Mouse (Mus musculus): ENCODE results near the gene Fam133b. TPM values are rescaled to one million over a fixed set of nuclear protein-coding genes. Genes with fewer than 3 reads are reported as not detected.

Fam133b gene
- polyA plus RNA-seq, 1 experiment, result 10.3 TPM

DNA sequence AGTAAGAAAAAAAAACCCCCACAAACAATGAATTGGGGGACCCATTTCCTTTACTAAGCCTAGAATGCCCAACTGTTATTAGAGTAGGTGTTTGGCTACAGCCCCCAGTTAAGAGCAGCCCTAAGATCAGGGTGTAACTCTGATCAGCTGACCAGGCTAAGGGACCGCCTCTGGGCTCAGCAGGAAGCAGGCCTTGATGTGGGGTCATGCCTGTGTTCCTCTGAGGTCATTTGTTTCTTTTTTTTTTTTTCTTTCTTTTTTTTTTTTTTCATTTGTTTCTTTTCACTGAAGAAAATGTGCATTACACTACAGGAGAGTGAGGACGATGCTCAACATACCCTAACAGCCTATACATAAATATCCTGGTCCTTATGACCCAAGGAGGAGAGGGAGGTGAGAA, 34.3 kb downstream of the Fam133b start:
- H3ac ChIP-seq (ENCODE audit: control insufficient read depth, insufficient read length), result no peak overlapping the region
- peaks cover 66% of the 10 kb centered on the region for H3K36me3 ChIP-seq (ENCODE audit: control insufficient read depth, insufficient read depth)
- no peak overlapping the region for H3K4me3 ChIP-seq
- TF ChIP-seq POLR2AphosphoS2 (IDR thresholded peaks at IDR 0.05; ENCODE audit: insufficient read length, low read depth) (no peak), SRF (IDR thresholded peaks at IDR 0.05; ENCODE audit: control insufficient read depth, insufficient read length, low read depth) (no peak), REST (IDR thresholded peaks at IDR 0.05; ENCODE audit: insufficient read depth, insufficient read length) (no peak), MYOD1 (IDR thresholded peaks at IDR 0.05; ENCODE audit: control insufficient read depth in 1 of 3, insufficient read length in 2 of 3, low read depth in 2 of 3) (no peak), POLR2A (IDR thresholded peaks at IDR 0.05; ENCODE audit: insufficient read length, low read depth) (no peak), MAX (IDR thresholded peaks at IDR 0.05; ENCODE audit: low read depth) (no peak), CEBPB (IDR thresholded peaks at IDR 0.05; ENCODE audit: insufficient read depth, poor library complexity, severe bottlenecking) (no peak), E2F4 (IDR thresholded peaks at IDR 0.05; ENCODE audit: insufficient read depth) (no peak), USF1 (IDR thresholded peaks at IDR 0.05; ENCODE audit: low read depth) (no peak), MYOG (IDR thresholded peaks at IDR 0.05; ENCODE audit: control insufficient read depth in 1 of 3, insufficient read depth in 1 of 3, insufficient read length in 2 of 3, low read depth in 2 of 3) (no peak), TCF12 (IDR thresholded peaks at IDR 0.05; ENCODE audit: insufficient read depth, poor library complexity, severe bottlenecking) (no peak), TCF3 (IDR thresholded peaks at IDR 0.05; ENCODE audit: insufficient read length, low read depth) (no peak)
- H3K4me2 ChIP-seq (ENCODE audit: low read depth), result no peak overlapping the region
- no peaks in the 10 kb centered on the region for H3K27me3 ChIP-seq (ENCODE audit: control insufficient read depth, insufficient read depth, insufficient read length)
- H3K79me2 ChIP-seq (ENCODE audit: control insufficient read depth, insufficient read depth), result no peaks in the 10 kb centered on the region

DNA sequence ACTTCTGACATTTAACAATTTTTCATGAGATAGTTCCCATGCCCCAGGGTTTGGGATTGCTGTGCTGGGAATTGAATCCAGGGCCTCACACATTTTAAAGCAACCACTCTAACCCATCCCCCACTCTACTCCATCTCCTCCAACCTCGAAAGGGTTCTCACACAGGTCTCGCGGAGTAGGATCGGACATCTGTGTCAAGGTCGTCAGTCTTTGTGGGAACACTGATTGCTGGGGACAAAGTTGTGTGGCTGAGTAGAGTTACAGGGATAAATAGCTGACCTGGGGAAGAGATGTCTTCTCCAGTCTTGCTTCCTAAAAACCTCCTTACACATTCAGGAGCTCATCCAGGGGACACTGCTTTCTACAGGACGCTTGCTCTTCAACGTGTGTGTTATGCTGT, 35.4 kb downstream of the Fam133b start:
- Histone ChIP-seq H3K27me3 (ENCODE audit: control insufficient read depth, insufficient read depth, insufficient read length) (no peaks in the 10 kb centered on the region), H3K4me3 (no peak overlapping the region), H3K4me2 (ENCODE audit: low read depth) (no peak overlapping the region), H3K79me2 (ENCODE audit: control insufficient read depth, insufficient read depth) (no peaks in the 10 kb centered on the region), H3ac (ENCODE audit: control insufficient read depth, insufficient read length) (no peak overlapping the region), H3K36me3 (ENCODE audit: control insufficient read depth, insufficient read depth) (peaks cover 67% of the 10 kb centered on the region)
- TF ChIP-seq REST (IDR thresholded peaks at IDR 0.05; ENCODE audit: insufficient read depth, insufficient read length), result no peak
- TF ChIP-seq MAX (IDR thresholded peaks at IDR 0.05; ENCODE audit: low read depth), result no peak
- no peak for TF ChIP-seq SRF (IDR thresholded peaks at IDR 0.05; ENCODE audit: control insufficient read depth, insufficient read length, low read depth)
- TF ChIP-seq TCF3 (IDR thresholded peaks at IDR 0.05; ENCODE audit: insufficient read length, low read depth), result no peak
- TF ChIP-seq MYOG (IDR thresholded peaks at IDR 0.05; ENCODE audit: control insufficient read depth in 1 of 3, insufficient read depth in 1 of 3, insufficient read length in 2 of 3, low read depth in 2 of 3), result no peak
- no peak for TF ChIP-seq POLR2A (IDR thresholded peaks at IDR 0.05; ENCODE audit: insufficient read length, low read depth)
- TF ChIP-seq CEBPB (IDR thresholded peaks at IDR 0.05; ENCODE audit: insufficient read depth, poor library complexity, severe bottlenecking), result no peak
- TF ChIP-seq E2F4 (IDR thresholded peaks at IDR 0.05; ENCODE audit: insufficient read depth), result no peak
- TF ChIP-seq USF1 (IDR thresholded peaks at IDR 0.05; ENCODE audit: low read depth), result no peak
- no peak for TF ChIP-seq TCF12 (IDR thresholded peaks at IDR 0.05; ENCODE audit: insufficient read depth, poor library complexity, severe bottlenecking)
- TF ChIP-seq POLR2AphosphoS2 (IDR thresholded peaks at IDR 0.05; ENCODE audit: insufficient read length, low read depth), result no peak
- TF ChIP-seq MYOD1 (IDR thresholded peaks at IDR 0.05; ENCODE audit: control insufficient read depth in 1 of 3, insufficient read length in 2 of 3, low read depth in 2 of 3), result no peak

DNA sequence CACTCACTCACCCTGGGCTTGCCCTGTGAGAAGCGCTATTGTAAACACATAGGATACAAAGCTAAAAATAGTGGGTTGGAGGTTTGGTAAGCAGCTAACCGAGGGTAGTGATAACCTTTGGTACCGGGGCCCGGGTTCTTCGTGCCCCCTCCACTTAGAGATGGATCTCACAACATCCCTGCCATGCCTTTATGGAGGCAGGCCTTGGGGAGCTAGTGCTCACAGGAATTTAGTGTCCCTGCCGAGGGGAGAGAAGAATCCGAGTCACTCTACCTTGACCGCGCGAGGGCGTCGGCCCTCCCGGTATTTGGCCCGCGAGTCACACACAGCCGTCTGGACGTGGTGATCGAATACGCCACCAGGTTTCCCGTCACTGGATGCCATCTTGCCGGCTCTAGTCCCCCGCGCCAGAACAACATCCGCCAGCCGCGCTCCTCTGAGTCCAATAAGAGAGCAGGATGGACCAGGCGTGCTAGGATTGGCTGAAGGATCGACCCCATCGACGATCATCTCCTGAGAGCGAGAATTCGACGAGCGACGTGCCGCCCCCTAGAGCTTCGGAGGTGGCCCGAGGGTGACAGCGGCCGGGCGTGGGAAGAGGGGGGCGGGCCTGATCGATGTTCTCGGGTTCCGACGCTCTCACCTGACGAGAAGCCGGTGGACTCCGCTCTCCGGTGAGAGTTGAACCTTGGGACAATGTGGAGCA, 52.2 kb downstream of the Fam133b start, which contains the start of gene Pex1:
TSS of gene Pex1 (plus strand) at position 374 of the 706 bp plus-strand sequence.
- Histone ChIP-seq H3K4me3 (peak within 1 kb of the TSS; percentile 93), H3K4me2 (ENCODE audit: low read depth) (peak within 1 kb of the TSS; percentile 86), H3K79me2 (ENCODE audit: control insufficient read depth, insufficient read depth) (peaks cover 7% of the 10 kb centered on the region), H3ac (ENCODE audit: control insufficient read depth, insufficient read length) (peak within 1 kb of the TSS; percentile 87), H3K27me3 (ENCODE audit: control insufficient read depth, insufficient read depth, insufficient read length) (no peaks in the 10 kb centered on the region), H3K36me3 (ENCODE audit: control insufficient read depth, insufficient read depth) (peaks cover 1% of the 10 kb centered on the region)
- TF ChIP-seq MAX (IDR thresholded peaks at IDR 0.05; ENCODE audit: low read depth) (peak; percentile 62), POLR2AphosphoS2 (IDR thresholded peaks at IDR 0.05; ENCODE audit: insufficient read length, low read depth) (peak; percentile 55), E2F4 (IDR thresholded peaks at IDR 0.05; ENCODE audit: insufficient read depth) (peak; percentile 43), CEBPB (IDR thresholded peaks at IDR 0.05; ENCODE audit: insufficient read depth, poor library complexity, severe bottlenecking) (no peak), USF1 (IDR thresholded peaks at IDR 0.05; ENCODE audit: low read depth) (no peak), POLR2A (IDR thresholded peaks at IDR 0.05; ENCODE audit: insufficient read length, low read depth) (peak; percentile 19), TCF12 (IDR thresholded peaks at IDR 0.05; ENCODE audit: insufficient read depth, poor library complexity, severe bottlenecking) (no peak), MYOG (IDR thresholded peaks at IDR 0.05; ENCODE audit: control insufficient read depth in 1 of 3, insufficient read depth in 1 of 3, insufficient read length in 2 of 3, low read depth in 2 of 3) (peak in 1 of 3 experiments; percentile 9), SRF (IDR thresholded peaks at IDR 0.05; ENCODE audit: control insufficient read depth, insufficient read length, low read depth) (peak; percentile 81), TCF3 (IDR thresholded peaks at IDR 0.05; ENCODE audit: insufficient read length, low read depth) (no peak)

DNA sequence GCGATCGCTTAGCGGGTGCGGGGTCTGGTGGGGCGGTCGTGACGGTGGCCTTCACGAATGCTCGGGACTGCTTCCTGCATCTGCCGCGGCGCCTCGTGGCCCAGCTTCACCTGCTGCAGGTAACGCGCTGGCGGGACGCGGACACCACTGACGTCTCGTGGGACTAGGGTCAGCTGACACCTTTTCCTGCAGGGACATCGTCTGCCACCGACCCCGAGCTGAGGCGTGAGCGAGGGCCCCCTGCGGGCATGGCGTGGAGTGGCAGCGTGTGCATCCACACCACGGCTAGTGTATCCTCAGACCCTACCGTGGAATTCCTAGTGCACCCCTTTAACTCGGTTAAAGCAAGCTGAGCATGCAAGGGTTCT, 52.8 kb downstream of the Fam133b start, which contains the start of gene Rbm48:
TSS of gene Rbm48 (minus strand) at position 187 of the 368 bp plus-strand sequence.
- TF ChIP-seq POLR2A (IDR thresholded peaks at IDR 0.05; ENCODE audit: insufficient read length, low read depth) (peak; percentile 50), MYOG (IDR thresholded peaks at IDR 0.05; ENCODE audit: control insufficient read depth in 1 of 3, insufficient read depth in 1 of 3, insufficient read length in 2 of 3, low read depth in 2 of 3) (peak in 1 of 3 experiments; percentile 1), MYOD1 (IDR thresholded peaks at IDR 0.05; ENCODE audit: control insufficient read depth in 1 of 3, insufficient read length in 2 of 3, low read depth in 2 of 3) (peak in 2 of 3 experiments; percentile 10 to 43), CEBPB (IDR thresholded peaks at IDR 0.05; ENCODE audit: insufficient read depth, poor library complexity, severe bottlenecking) (no peak), TCF3 (IDR thresholded peaks at IDR 0.05; ENCODE audit: insufficient read length, low read depth) (no peak), SRF (IDR thresholded peaks at IDR 0.05; ENCODE audit: control insufficient read depth, insufficient read length, low read depth) (no peak), MAX (IDR thresholded peaks at IDR 0.05; ENCODE audit: low read depth) (no peak), POLR2AphosphoS2 (IDR thresholded peaks at IDR 0.05; ENCODE audit: insufficient read length, low read depth) (no peak), REST (IDR thresholded peaks at IDR 0.05; ENCODE audit: insufficient read depth, insufficient read length) (no peak), E2F4 (IDR thresholded peaks at IDR 0.05; ENCODE audit: insufficient read depth) (no peak), TCF12 (IDR thresholded peaks at IDR 0.05; ENCODE audit: insufficient read depth, poor library complexity, severe bottlenecking) (no peak), USF1 (IDR thresholded peaks at IDR 0.05; ENCODE audit: low read depth) (peak; percentile 65)
- H3K4me3 ChIP-seq, result peak within 1 kb of the TSS; percentile 93

More for the DNA sequence above, 52.8 kb downstream of the Fam133b start, which contains the start of gene Rbm48:
- Histone ChIP-seq H3K27me3 (ENCODE audit: control insufficient read depth, insufficient read depth, insufficient read length) (no peaks in the 10 kb centered on the region), H3K4me2 (ENCODE audit: low read depth) (peak within 1 kb of the TSS; percentile 86), H3K36me3 (ENCODE audit: control insufficient read depth, insufficient read depth) (no peaks in the 10 kb centered on the region), H3K79me2 (ENCODE audit: control insufficient read depth, insufficient read depth) (peaks cover 7% of the 10 kb centered on the region), H3ac (ENCODE audit: control insufficient read depth, insufficient read length) (peak within 1 kb of the TSS; percentile 87)

All from myocyte (in vitro differentiated cells).